Mouse (Mus musculus) limb, embryonic 13.5 days (tissue): ENCODE results near the gene Hoxb4. TPM values are rescaled to one million over a fixed set of nuclear protein-coding genes. Genes with fewer than 3 reads are reported as not detected.

Source experiments
- ATAC-seq: fragments of 200-750 bp; cut with Nextera tagmentation; 2 replicates; pipeline ENCODE4 v1.8.0; 2017; ENCODE audit warnings: low read depth, moderate number of reproducible peaks, moderate TSS enrichment; ENCODE audit not compliant: low FRiP score
- H3K27ac ChIP-seq: fragments of 300-500 bp; sonication (generic); 2 replicates; pipeline ENCODE4 v1.5.1; 2015; ENCODE audit warnings: inconsistent platforms, mild to moderate bottlenecking, moderate library complexity
- H3K27me3 ChIP-seq: fragments of 300-500 bp; sonication (generic); 2 replicates; pipeline ENCODE4 v1.6.1; 2015; ENCODE audit warnings: mild to moderate bottlenecking, inconsistent platforms
- H3K36me3 ChIP-seq: fragments of 300-500 bp; sonication (generic); 2 replicates; pipeline ENCODE4 v1.6.1; 2015; ENCODE audit warnings: inconsistent platforms, mild to moderate bottlenecking, moderate library complexity
- H3K4me1 ChIP-seq: fragments of 300-500 bp; sonication (generic); 2 replicates; pipeline ENCODE4 v1.6.1; 2015; ENCODE audit warnings: inconsistent platforms
- H3K4me2 ChIP-seq: fragments of 300-500 bp; sonication (generic); replicated peaks from 2 replicates; pipeline ENCODE4 v1.6.1; 2015; ENCODE audit warnings: inconsistent platforms, mild to moderate bottlenecking, moderate library complexity
- H3K4me3 ChIP-seq: fragments of 300-500 bp; sonication (generic); 2 replicates; pipeline ENCODE4 v1.5.1; 2015; ENCODE audit warnings: moderate library complexity, mild to moderate bottlenecking, inconsistent platforms
- H3K9ac ChIP-seq: fragments of 300-500 bp; sonication (generic); 2 replicates; pipeline ENCODE4 v1.6.1; 2015; ENCODE audit warnings: mild to moderate bottlenecking, inconsistent platforms
- H3K9me3 ChIP-seq: fragments of 300-500 bp; sonication (generic); 2 replicates; pipeline ENCODE4 v1.6.1; 2016; ENCODE audit warnings: inconsistent platforms
- WGBS: fragments of 180-500 bp; shearing (Covaris S2); methylation state at CpG from one replicate; pipeline ENCODE4 v1.1.7; 2015; 5-methylcytosine and 5-hydroxymethylcytosine counted together
- polyA plus RNA-seq: library from polyadenylated mRNA; unstranded; fragments of >200 nt; fragmentation: Nextera tagmentation; extraction: Ambion mirVana; gene quantifications from 2 replicates; pipeline ENCODE4 v1.2.1, GENCODE M21; 2015

The Hoxb4 gene
- polyA plus RNA-seq, 1 experiment from 2014 or later = 0.36 TPM

GRCm38 (mm10) chr11:96323154-96323553 is 5.1 kb downstream of the Hoxb4 start, which contains the start of gene Hoxb3:
Gene Hoxb3, plus strand, starts transcription at chr11:96323326.
- Histone ChIP-seq H3K9me3 (no peaks in the 10 kb centered on the region), H3K4me1 (peaks cover 15% of the 10 kb centered on the region), H3K27ac (no peak within 1 kb of the TSS), H3K4me2 (no peak within 1 kb of the TSS), H3K9ac (no peak within 1 kb of the TSS), H3K4me3 (no peak within 1 kb of the TSS), H3K27me3 (peaks cover 100% of the 10 kb centered on the region), H3K36me3 (no peaks in the 10 kb centered on the region)
- WGBS = 8% methylated on average over 10 of the region's 10 CpGs
- no peak for ATAC-seq

- no peaks in the 10 kb centered on the region for H3K9me3 ChIP-seq
- H3K4me1 ChIP-seq = peaks cover 10% of the 10 kb centered on the region
- peaks cover 100% of the 10 kb centered on the region for H3K27me3 ChIP-seq
- no peak for ATAC-seq
- no peak overlapping the region for H3K4me2 ChIP-seq
- WGBS = 5% methylated on average over 5 of the region's 5 CpGs
- no peaks in the 10 kb centered on the region for H3K36me3 ChIP-seq
- no peak overlapping the region for H3K9ac ChIP-seq
- H3K27ac ChIP-seq = no peak overlapping the region
- no peak overlapping the region for H3K4me3 ChIP-seq
These were observed 6.1 kb downstream of the Hoxb4 start for GRCm38 (mm10) chr11:96324125-96324524.

GRCm38 (mm10) chr11:96324965-96325364 is 6.9 kb downstream of the Hoxb4 start:
- 22% methylated on average over 8 of the region's 8 CpGs for WGBS
- Histone ChIP-seq H3K4me1 (peaks cover 2% of the 10 kb centered on the region), H3K36me3 (no peaks in the 10 kb centered on the region), H3K9ac (no peak overlapping the region), H3K4me3 (no peak overlapping the region), H3K27ac (no peak overlapping the region), H3K9me3 (no peaks in the 10 kb centered on the region), H3K27me3 (peaks cover 100% of the 10 kb centered on the region), H3K4me2 (no peak overlapping the region)
- no peak for ATAC-seq

GRCm38 (mm10) chr11:96325747-96326212 is 7.7 kb downstream of the Hoxb4 start:
- WGBS = 5% methylated on average over 22 of the region's 22 CpGs
- Histone ChIP-seq H3K36me3 (no peaks in the 10 kb centered on the region), H3K9ac (no peak overlapping the region), H3K27me3 (peaks cover 100% of the 10 kb centered on the region), H3K27ac (no peak overlapping the region), H3K4me1 (no peaks in the 10 kb centered on the region), H3K4me3 (0 out of 2 replicates have a peak overlapping the region, but pooled peaks have one; percentile 2), H3K4me2 (peak overlapping the region; percentile 28; the same call in 1 of the 2 replicates), H3K9me3 (no peaks in the 10 kb centered on the region)
- ATAC-seq = no peak

- H3K9me3 ChIP-seq = no peaks in the 10 kb centered on the region
- no peak overlapping the region for H3K27ac ChIP-seq
- peaks cover 100% of the 10 kb centered on the region for H3K27me3 ChIP-seq
- no peak overlapping the region for H3K9ac ChIP-seq
- no peak for ATAC-seq
- no peaks in the 10 kb centered on the region for H3K4me1 ChIP-seq
- 7% methylated on average over 12 of the region's 12 CpGs for WGBS
- H3K4me3 ChIP-seq = no peak overlapping the region
- no peaks in the 10 kb centered on the region for H3K36me3 ChIP-seq
- no peak overlapping the region for H3K4me2 ChIP-seq
These were observed 8.6 kb downstream of the Hoxb4 start for GRCm38 (mm10) chr11:96326705-96327104.

- H3K9ac ChIP-seq = no peak overlapping the region
- no peak overlapping the region for H3K4me2 ChIP-seq
These were observed 9.1 kb downstream of the Hoxb4 start for GRCm38 (mm10) chr11:96327122-96327521.

GRCm38 (mm10) chr11:96327750-96328149 is 9.7 kb downstream of the Hoxb4 start:
- no peaks in the 10 kb centered on the region for H3K9me3 ChIP-seq
- H3K9ac ChIP-seq = no peak overlapping the region
- no peak overlapping the region for H3K4me2 ChIP-seq
- H3K36me3 ChIP-seq = no peaks in the 10 kb centered on the region
- no peak for ATAC-seq
- H3K27me3 ChIP-seq = peaks cover 100% of the 10 kb centered on the region
- H3K4me3 ChIP-seq = no peak overlapping the region
- no peak overlapping the region for H3K27ac ChIP-seq
- 12% methylated on average over 5 of the region's 5 CpGs for WGBS
- peaks cover 5% of the 10 kb centered on the region for H3K4me1 ChIP-seq

More at GRCm38 (mm10) chr11:96327122-96327521, 9.1 kb downstream of the Hoxb4 start:
- WGBS = 17% methylated on average over 7 of the region's 7 CpGs
- no peak for ATAC-seq
- H3K4me1 ChIP-seq = no peaks in the 10 kb centered on the region; the same call in 1 of the 2 replicates
- no peaks in the 10 kb centered on the region for H3K36me3 ChIP-seq
- H3K27ac ChIP-seq = no peak overlapping the region
- no peak overlapping the region for H3K4me3 ChIP-seq
- no peaks in the 10 kb centered on the region for H3K9me3 ChIP-seq
- H3K27me3 ChIP-seq = peaks cover 100% of the 10 kb centered on the region

- WGBS = 9% methylated on average over 8 of the region's 8 CpGs
- Histone ChIP-seq H3K27me3 (peaks cover 100% of the 10 kb centered on the region), H3K9me3 (no peaks in the 10 kb centered on the region), H3K4me3 (no peak overlapping the region), H3K36me3 (no peaks in the 10 kb centered on the region), H3K27ac (no peak overlapping the region), H3K4me2 (no peak overlapping the region), H3K4me1 (peaks cover 10% of the 10 kb centered on the region), H3K9ac (no peak overlapping the region)
- ATAC-seq = no peak
These were observed 10.5 kb downstream of the Hoxb4 start for GRCm38 (mm10) chr11:96328605-96329004.

- Histone ChIP-seq H3K9me3 (no peaks in the 10 kb centered on the region), H3K4me1 (peaks cover 10% of the 10 kb centered on the region), H3K36me3 (no peaks in the 10 kb centered on the region), H3K27me3 (peaks cover 100% of the 10 kb centered on the region), H3K27ac (no peak overlapping the region), H3K9ac (no peak overlapping the region), H3K4me3 (no peak overlapping the region), H3K4me2 (peak overlapping the region; percentile 53)
- no peak for ATAC-seq
- 3% methylated on average over 8 of the region's 8 CpGs for WGBS
These were observed 14.0 kb downstream of the Hoxb4 start for GRCm38 (mm10) chr11:96332105-96332504.

- H3K27me3 ChIP-seq = peaks cover 100% of the 10 kb centered on the region
- ATAC-seq = no peak
- peak overlapping the region; percentile 54; the same call in 1 of the 2 replicates for H3K9ac ChIP-seq
- peak overlapping the region; percentile 32 for H3K4me3 ChIP-seq
- H3K4me1 ChIP-seq = peaks cover 10% of the 10 kb centered on the region
- no peaks in the 10 kb centered on the region for H3K9me3 ChIP-seq
- 2% methylated on average over 35 of the region's 35 CpGs for WGBS
- H3K4me2 ChIP-seq = peak overlapping the region; percentile 53
- no peaks in the 10 kb centered on the region for H3K36me3 ChIP-seq
- no peak overlapping the region for H3K27ac ChIP-seq
These were observed 14.6 kb downstream of the Hoxb4 start for GRCm38 (mm10) chr11:96332618-96333032.

GRCm38 (mm10) chr11:96333241-96334001 is 15.4 kb downstream of the Hoxb4 start:
- ATAC-seq = no peak
- H3K27ac ChIP-seq = peak overlapping the region; percentile 1; the same call in 1 of the 2 replicates
- H3K4me1 ChIP-seq = peaks cover 10% of the 10 kb centered on the region
- no peaks in the 10 kb centered on the region for H3K36me3 ChIP-seq
- H3K9me3 ChIP-seq = no peaks in the 10 kb centered on the region
- peak overlapping the region; percentile 53 for H3K4me2 ChIP-seq
- H3K9ac ChIP-seq = no peak overlapping the region
- WGBS = 7% methylated on average over 17 of the region's 17 CpGs
- peaks cover 100% of the 10 kb centered on the region for H3K27me3 ChIP-seq
- H3K4me3 ChIP-seq = peak overlapping the region; percentile 32

GRCm38 (mm10) chr11:96334002-96334364 is 15.9 kb downstream of the Hoxb4 start:
- Histone ChIP-seq H3K9ac (no peak overlapping the region), H3K36me3 (no peaks in the 10 kb centered on the region), H3K4me1 (peaks cover 10% of the 10 kb centered on the region), H3K27ac (no peak overlapping the region), H3K4me3 (no peak overlapping the region), H3K27me3 (peaks cover 100% of the 10 kb centered on the region), H3K4me2 (no peak overlapping the region), H3K9me3 (no peaks in the 10 kb centered on the region)
- 5% methylated on average over 2 of the region's 2 CpGs for WGBS
- ATAC-seq = no peak
